Mouse (Mus musculus) midbrain, embryonic 16.5 days (tissue): ENCODE measurements around the gene Chadl. TPM values are rescaled to one million over a fixed set of nuclear protein-coding genes. Genes with fewer than 3 reads are reported as not detected.

ENCODE experiments used
- ATAC-seq: fragments of 200-750 bp; cut with Nextera tagmentation; 2 replicates; pipeline ENCODE4 v1.8.0; 2017; ENCODE audit warnings: moderate TSS enrichment
- H3K27ac ChIP-seq: fragments of 300-500 bp; sonication (generic); 2 replicates; pipeline ENCODE4 v1.5.1; 2014; ENCODE audit warnings: mild to moderate bottlenecking, low read length, mixed read lengths
- H3K27me3 ChIP-seq: fragments of 300-500 bp; sonication (generic); 2 replicates; pipeline ENCODE4 v1.6.1; 2014; ENCODE audit warnings: low read depth, low read length, mixed read lengths; ENCODE audit not compliant: control insufficient read depth, insufficient read depth
- H3K36me3 ChIP-seq: fragments of 300-500 bp; sonication (generic); 2 replicates; pipeline ENCODE4 v1.6.1; 2014; ENCODE audit warnings: mild to moderate bottlenecking, low read length, moderate library complexity, mixed read lengths; ENCODE audit not compliant: control insufficient read depth, insufficient read depth
- H3K4me1 ChIP-seq: fragments of 300-500 bp; sonication (generic); 2 replicates; pipeline ENCODE4 v1.6.1; 2014; ENCODE audit warnings: mild to moderate bottlenecking, low read length, mixed read lengths; ENCODE audit not compliant: control insufficient read depth, insufficient read depth
- H3K4me2 ChIP-seq: fragments of 300-500 bp; sonication (generic); 2 replicates; pipeline ENCODE4 v1.6.1; 2014; ENCODE audit warnings: mild to moderate bottlenecking, low read length, mixed read lengths
- H3K4me3 ChIP-seq: fragments of 300-500 bp; sonication (generic); 2 replicates; pipeline ENCODE4 v1.5.1; 2014; ENCODE audit warnings: low read depth, mild to moderate bottlenecking, low read length, moderate library complexity, mixed read lengths
- H3K9ac ChIP-seq: fragments of 300-500 bp; sonication (generic); 2 replicates; pipeline ENCODE4 v1.6.1; 2014; ENCODE audit warnings: low read depth, low read length, mixed read lengths
- H3K9me3 ChIP-seq: fragments of 300-500 bp; sonication (generic); replicated peaks from 2 replicates; pipeline ENCODE4 v1.6.1; 2014; ENCODE audit warnings: mild to moderate bottlenecking, low read length, mixed read lengths; ENCODE audit not compliant: control insufficient read depth, poor library complexity, severe bottlenecking
- WGBS: fragments of 180-500 bp; shearing (Covaris S2); extraction: QIAGEN DNeasy Blood & Tissue Kit; methylation state at CpG from one replicate; pipeline ENCODE4 v1.1.7; 2014; 5-methylcytosine and 5-hydroxymethylcytosine counted together
- polyA plus RNA-seq: library from polyadenylated mRNA; unstranded; fragments of >200 nt; fragmentation: Nextera tagmentation; extraction: Ambion mirVana; gene quantifications from 2 replicates; pipeline ENCODE4 v1.2.1, GENCODE M21; 2015

Gene Chadl
- polyA plus RNA-seq, 1 experiment from 2014 or later: 42.5 TPM

- no peak overlapping the region for H3K9ac ChIP-seq
- H3K27me3 ChIP-seq: no peaks in the 10 kb centered on the region
- peaks cover 10% of the 10 kb centered on the region for H3K4me1 ChIP-seq
- no peak overlapping the region for H3K4me2 ChIP-seq
- H3K4me3 ChIP-seq: no peak overlapping the region
- no peaks in the 10 kb centered on the region for H3K36me3 ChIP-seq
- WGBS: 96% methylated on average over 2 of the region's 2 CpGs
- H3K9me3 ChIP-seq: no peaks in the 10 kb centered on the region
- no peak for ATAC-seq
- H3K27ac ChIP-seq: no peak overlapping the region
These were observed 35.4 kb downstream of the Chadl start for GRCm38 (mm10) chr15:81661701-81662100.

- peaks cover 24% of the 10 kb centered on the region for H3K36me3 ChIP-seq
- H3K27ac ChIP-seq: no peak overlapping the region
- H3K9me3 ChIP-seq: no peaks in the 10 kb centered on the region
- no peak overlapping the region for H3K4me2 ChIP-seq
- WGBS: 86% methylated on average over 7 of the region's 7 CpGs
- ATAC-seq: no peak
- no peak overlapping the region for H3K9ac ChIP-seq
- H3K4me3 ChIP-seq: no peak overlapping the region
- no peaks in the 10 kb centered on the region for H3K27me3 ChIP-seq
- no peaks in the 10 kb centered on the region for H3K4me1 ChIP-seq
These were observed 46.5 kb downstream of the Chadl start for GRCm38 (mm10) chr15:81650636-81651035.

GRCm38 (mm10) chr15:81649516-81650455, 47.3 kb downstream of the Chadl start:
- Histone ChIP-seq H3K4me2 (no peak overlapping the region), H3K36me3 (peaks cover 29% of the 10 kb centered on the region), H3K9me3 (no peaks in the 10 kb centered on the region), H3K4me1 (no peaks in the 10 kb centered on the region), H3K9ac (no peak overlapping the region), H3K27ac (no peak overlapping the region), H3K4me3 (no peak overlapping the region), H3K27me3 (no peaks in the 10 kb centered on the region)
- ATAC-seq: no peak
- 95% methylated on average over 8 of the region's 8 CpGs for WGBS

Other genes starting within 250 kb of the Chadl start
- gene Rbx1, start 231.0 kb downstream of the Chadl start, polyA plus RNA-seq: 396 and 416 TPM in 2 replicates
- gene Ep300, start 111.9 kb downstream of the Chadl start, polyA plus RNA-seq: 18.9 and 21.2 TPM in 2 replicates
- gene L3mbtl2, start 33.4 kb downstream of the Chadl start, polyA plus RNA-seq: 31.9 and 32.8 TPM in 2 replicates
- 53.1 and 54.2 TPM in 2 replicates for gene Zc3h7b, start 47.8 kb upstream of the Chadl start, polyA plus RNA-seq
- 157 and 161 TPM in 2 replicates for gene Rangap1, start 48.2 kb upstream of the Chadl start, polyA plus RNA-seq
- 22.7 and 22.8 TPM in 2 replicates for gene Tef, start 105.1 kb upstream of the Chadl start, polyA plus RNA-seq
- gene Tob2, start 161.5 kb upstream of the Chadl start, polyA plus RNA-seq: 15.6 and 17.1 TPM in 2 replicates
- 107 and 117 TPM in 2 replicates for gene Phf5a, start 174.6 kb upstream of the Chadl start, polyA plus RNA-seq
- gene Aco2, start 175.0 kb upstream of the Chadl start, polyA plus RNA-seq: 252 and 272 TPM in 2 replicates
- 74.3 and 77.2 TPM in 2 replicates for gene Polr3h, start 229.0 kb upstream of the Chadl start, polyA plus RNA-seq
- 241 and 293 TPM in 2 replicates for gene Csdc2, start 239.5 kb upstream of the Chadl start, polyA plus RNA-seq